Mouse (Mus musculus): ENCODE measurements around the gene Commd2.

Gene Commd2

DNA sequence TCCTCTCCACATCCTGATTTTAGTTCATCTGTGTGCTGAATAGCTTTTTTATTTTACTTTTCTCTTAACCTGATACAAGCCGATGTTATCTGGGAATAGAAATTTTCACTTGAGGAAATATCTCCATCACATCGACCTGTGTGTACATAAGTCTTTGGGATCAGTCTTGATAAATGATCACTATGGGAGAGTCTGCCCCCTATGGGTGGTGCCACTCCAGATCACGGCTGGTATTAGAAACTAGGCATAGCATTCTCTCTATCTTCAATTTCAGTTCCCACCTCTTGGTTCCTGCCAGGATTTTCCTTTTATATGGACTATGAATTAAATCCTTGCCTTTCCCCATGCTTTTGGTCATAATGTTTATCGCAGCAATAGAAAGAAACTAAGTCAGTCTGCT, 31.8 kb downstream of the Commd2 start:
- CTCF ChIA-PET: no interaction called here

GRCm38 (mm10) chr3:57615652-57616051, 35.9 kb downstream of the Commd2 start:
- CTCF ChIA-PET: no interaction called here

DNA sequence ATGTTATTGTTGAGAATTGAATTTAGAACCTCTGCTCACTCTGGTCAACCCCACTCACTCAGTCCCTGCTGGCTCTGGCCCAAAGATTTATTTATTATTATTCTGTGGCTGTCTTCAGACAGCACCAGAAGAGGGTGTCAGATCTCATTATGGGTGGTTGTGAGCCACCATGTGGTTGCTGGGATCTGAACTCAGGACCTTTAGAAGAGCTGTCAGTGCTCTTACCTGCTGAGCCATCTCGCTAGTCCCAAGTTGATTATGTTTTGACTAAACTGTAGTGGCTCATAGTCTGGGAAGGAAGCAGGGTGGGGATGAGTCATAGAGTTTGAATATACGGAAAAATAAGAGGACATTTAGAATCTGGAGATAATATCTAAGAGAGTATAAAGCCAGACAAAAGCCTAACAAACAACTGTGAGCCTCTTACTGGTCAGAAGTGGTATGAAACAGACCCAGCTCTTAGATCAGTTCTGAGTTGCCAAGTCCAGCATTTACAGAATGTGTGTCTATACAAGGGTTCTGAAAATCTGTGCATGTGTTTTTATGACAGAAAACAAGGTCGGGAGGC, 39.0 kb downstream of the Commd2 start:
- CTCF ChIA-PET: no interaction called here

GRCm38 (mm10) chr3:57611776-57612175, 39.7 kb downstream of the Commd2 start:
- CTCF ChIA-PET: no interaction called here

- CTCF ChIA-PET: no interaction called here
These were observed 46.9 kb downstream of the Commd2 start for GRCm38 (mm10) chr3:57604618-57605015.

DNA sequence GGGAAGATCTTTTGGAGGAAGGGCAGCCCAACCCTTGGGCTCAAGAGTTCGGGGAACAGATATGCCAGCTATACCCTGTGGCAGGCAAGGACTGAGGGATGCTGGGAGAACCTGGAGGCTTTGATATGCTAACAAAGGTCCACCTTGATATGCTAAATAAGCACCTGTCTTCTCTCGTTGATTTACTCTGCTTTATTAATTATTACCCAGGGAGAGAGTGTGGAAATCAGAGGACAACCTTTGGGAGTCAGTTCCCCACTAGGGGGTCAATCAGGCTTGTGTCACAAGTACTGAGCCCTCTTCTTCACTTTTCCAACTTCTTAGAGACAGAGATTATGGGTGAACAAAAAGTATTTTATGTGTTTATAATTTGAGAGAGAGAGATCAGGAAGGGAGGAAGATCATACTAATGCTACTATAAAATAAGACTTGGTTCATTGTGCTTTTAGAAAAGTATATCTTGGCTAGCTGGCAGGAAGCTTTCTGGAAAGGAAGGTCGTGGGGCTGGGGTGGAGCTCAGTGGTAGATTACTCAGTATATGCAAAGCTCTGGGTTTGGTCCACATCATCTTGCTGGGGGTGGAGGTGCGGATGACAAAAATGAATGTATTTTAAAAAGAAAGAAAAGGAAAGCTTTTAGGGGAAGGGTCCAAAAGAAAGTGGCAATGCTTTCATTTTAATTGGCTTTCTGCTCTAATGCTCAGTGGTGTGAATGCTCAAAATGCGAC, 47.5 kb downstream of the Commd2 start:
- CTCF ChIA-PET: no interaction called here

DNA sequence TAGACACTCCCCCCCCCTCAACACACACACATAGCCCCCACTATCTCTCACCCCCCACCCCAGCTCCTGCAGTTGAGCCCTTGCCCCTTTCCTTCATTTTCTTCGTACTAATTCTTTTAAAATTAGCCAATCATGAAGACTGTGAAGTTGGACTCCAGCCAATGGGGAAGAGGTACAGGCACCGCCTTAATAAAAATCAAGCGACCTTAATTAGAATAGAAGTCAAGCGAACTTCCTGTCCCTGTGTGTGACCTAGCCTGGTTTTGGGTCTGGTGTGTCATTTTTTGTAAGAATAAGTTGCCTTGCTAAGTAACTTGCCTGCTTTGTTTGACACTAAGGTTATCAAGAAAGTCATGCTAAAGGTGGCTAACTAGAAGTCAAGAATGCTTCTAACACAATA, 48.9 kb downstream of the Commd2 start:
- CTCF ChIA-PET: no interaction called here

DNA sequence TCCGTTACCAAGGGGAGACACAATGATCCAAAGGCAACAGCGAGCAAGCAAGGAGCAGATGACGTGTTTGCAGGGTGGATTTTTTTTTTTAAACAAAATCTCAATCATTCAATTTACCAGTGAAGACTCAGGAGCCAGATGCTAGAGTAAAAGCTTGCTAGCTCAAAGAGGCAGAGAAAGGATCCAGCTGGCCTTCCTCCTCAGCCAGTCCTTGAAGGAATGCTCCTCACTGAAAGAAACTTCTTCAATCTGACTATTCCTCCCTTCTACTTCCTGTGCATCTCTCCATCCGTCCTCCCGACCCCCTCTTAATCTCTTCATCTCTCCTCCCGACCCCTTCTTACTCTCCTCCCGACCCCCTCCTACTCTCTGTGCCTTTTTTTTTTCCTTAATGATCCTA, 54.9 kb downstream of the Commd2 start:
- CTCF ChIA-PET: no interaction called here

DNA sequence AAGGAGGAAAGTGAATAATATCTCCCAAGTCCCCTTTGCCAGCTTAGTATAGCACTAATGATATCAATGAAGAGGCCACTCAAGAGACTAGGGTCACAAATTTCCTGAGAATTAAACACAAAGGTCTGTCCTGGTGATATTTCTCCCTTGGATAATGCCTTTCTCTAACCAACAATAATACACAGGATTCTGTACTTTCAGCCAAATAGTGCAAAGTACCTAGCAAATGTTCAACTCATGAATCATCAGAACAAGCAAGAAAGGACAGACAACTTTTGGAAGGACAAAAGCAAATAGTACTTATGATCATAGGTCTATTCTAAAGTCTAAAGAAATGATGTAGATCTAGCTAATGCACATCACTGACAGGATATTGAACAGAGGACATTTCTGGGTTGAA, 56.0 kb downstream of the Commd2 start:
- CTCF ChIA-PET: no interaction called here
